Mouse (Mus musculus) heart, embryonic 15.5 days (tissue): Measurements from ENCODE around the gene Trap1a. TPM values are rescaled to one million over a fixed set of nuclear protein-coding genes. Genes with fewer than 3 reads are reported as not detected.
"Not testable (repeated sequence)": the region's sequence is repeated elsewhere in the genome, so short reads cannot be mapped to it uniquely, and the experiment has no call there.

Experiments
- ATAC-seq: fragments of 200-750 bp; cut with Nextera tagmentation; replicated peaks from 2 replicates; pipeline ENCODE4 v1.8.0; 2017; ENCODE audit warnings: low read depth, moderate TSS enrichment; ENCODE audit not compliant: insufficient number of reproducible peaks, insufficient read depth, low FRiP score
- H3K27ac ChIP-seq: fragments of 300-500 bp; sonication (generic); 2 replicates; pipeline ENCODE4 v1.5.1; 2015; ENCODE audit warnings: mild to moderate bottlenecking, inconsistent platforms
- H3K27me3 ChIP-seq: fragments of 300-500 bp; sonication (generic); 2 replicates; pipeline ENCODE4 v1.6.1; 2015; ENCODE audit warnings: inconsistent platforms
- H3K36me3 ChIP-seq: fragments of 300-500 bp; sonication (generic); 2 replicates; pipeline ENCODE4 v1.6.1; 2015; ENCODE audit warnings: mild to moderate bottlenecking, inconsistent platforms
- H3K4me1 ChIP-seq: fragments of 300-500 bp; sonication (generic); replicated peaks from 2 replicates; pipeline ENCODE4 v1.6.1; 2015; ENCODE audit warnings: inconsistent platforms
- H3K4me2 ChIP-seq: fragments of 300-500 bp; sonication (generic); 2 replicates; pipeline ENCODE4 v1.6.1; 2015; ENCODE audit warnings: inconsistent platforms, mild to moderate bottlenecking, moderate library complexity
- H3K4me3 ChIP-seq: fragments of 300-500 bp; sonication (generic); 2 replicates; pipeline ENCODE4 v1.5.1; 2015; ENCODE audit warnings: mild to moderate bottlenecking, inconsistent platforms
- H3K9ac ChIP-seq: fragments of 300-500 bp; sonication (generic); 2 replicates; pipeline ENCODE4 v1.6.1; 2015; ENCODE audit warnings: mild to moderate bottlenecking, inconsistent platforms
- H3K9me3 ChIP-seq: fragments of 300-500 bp; sonication (generic); replicated peaks from 2 replicates; pipeline ENCODE4 v1.6.1; 2016; ENCODE audit warnings: inconsistent platforms
- WGBS: fragments of 180-500 bp; shearing (Covaris S2); methylation state at CpG from one replicate; pipeline ENCODE4 v1.1.7; 2015; ENCODE audit warnings: mixed read lengths; 5-methylcytosine and 5-hydroxymethylcytosine counted together
- polyA plus RNA-seq: library from polyadenylated mRNA; unstranded; fragments of >200 nt; fragmentation: Nextera tagmentation; extraction: Ambion mirVana; gene quantifications from 2 replicates; pipeline ENCODE4 v1.2.1, GENCODE M21; 2015

Trap1a gene
- 0.14 and 0.19 TPM in 2 replicates for polyA plus RNA-seq

GRCm38 (mm10) chrX:139333263-139333994 is at the start of gene Trap1a:
Gene Trap1a (plus strand): TSS chrX:139333683.
- Histone ChIP-seq H3K4me2 (no peak within 1 kb of the TSS), H3K9ac (no peak within 1 kb of the TSS), H3K9me3 (no peaks in the 10 kb centered on the region), H3K4me1 (no peaks in the 10 kb centered on the region), H3K27ac (no peak within 1 kb of the TSS), H3K36me3 (no peaks in the 10 kb centered on the region), H3K4me3 (no peak within 1 kb of the TSS), H3K27me3 (no peaks in the 10 kb centered on the region)
- no peak for ATAC-seq
- WGBS = 89% methylated on average over 24 of the region's 24 CpGs

DNA sequence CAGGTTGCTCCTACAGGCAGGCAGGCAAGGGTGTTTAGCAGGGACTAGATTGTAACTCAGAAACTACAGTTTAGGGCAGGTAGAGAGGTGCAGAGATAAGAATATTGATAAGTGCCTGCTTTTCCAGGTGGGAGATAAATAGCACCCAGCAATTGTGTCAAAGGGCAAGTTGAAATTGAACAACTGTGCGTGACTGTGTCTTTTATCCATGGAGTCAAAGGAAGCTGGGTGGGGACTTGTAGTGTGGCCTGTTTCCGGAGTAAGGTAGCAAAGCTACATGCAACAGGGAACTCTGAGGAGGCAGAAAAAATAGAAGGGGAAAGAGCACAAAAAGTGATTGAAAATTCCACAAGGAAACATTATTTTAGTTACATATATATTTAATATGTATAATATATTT is 40.4 kb upstream of the Trap1a start:
- no peak overlapping the region for H3K4me2 ChIP-seq
- H3K27ac ChIP-seq = no peak overlapping the region
- no peaks in the 10 kb centered on the region for H3K4me1 ChIP-seq
- H3K36me3 ChIP-seq = no peaks in the 10 kb centered on the region
- no peak overlapping the region for H3K9ac ChIP-seq
- no peak overlapping the region for H3K4me3 ChIP-seq
- WGBS = 74% methylated on average over 2 of the region's 2 CpGs
- ATAC-seq = no peak
- H3K27me3 ChIP-seq = no peaks in the 10 kb centered on the region
- no peaks in the 10 kb centered on the region for H3K9me3 ChIP-seq

GRCm38 (mm10) chrX:139295325-139295724 is 38.2 kb upstream of the Trap1a start:
- H3K27ac ChIP-seq = no peak overlapping the region
- H3K9me3 ChIP-seq = no peaks in the 10 kb centered on the region
- ATAC-seq = no peak
- WGBS = 74% methylated on average over 1 of the region's 1 CpGs
- H3K36me3 ChIP-seq = no peaks in the 10 kb centered on the region
- H3K9ac ChIP-seq = no peak overlapping the region
- H3K4me2 ChIP-seq = no peak overlapping the region
- H3K27me3 ChIP-seq = no peaks in the 10 kb centered on the region
- no peak overlapping the region for H3K4me3 ChIP-seq
- H3K4me1 ChIP-seq = no peaks in the 10 kb centered on the region

DNA sequence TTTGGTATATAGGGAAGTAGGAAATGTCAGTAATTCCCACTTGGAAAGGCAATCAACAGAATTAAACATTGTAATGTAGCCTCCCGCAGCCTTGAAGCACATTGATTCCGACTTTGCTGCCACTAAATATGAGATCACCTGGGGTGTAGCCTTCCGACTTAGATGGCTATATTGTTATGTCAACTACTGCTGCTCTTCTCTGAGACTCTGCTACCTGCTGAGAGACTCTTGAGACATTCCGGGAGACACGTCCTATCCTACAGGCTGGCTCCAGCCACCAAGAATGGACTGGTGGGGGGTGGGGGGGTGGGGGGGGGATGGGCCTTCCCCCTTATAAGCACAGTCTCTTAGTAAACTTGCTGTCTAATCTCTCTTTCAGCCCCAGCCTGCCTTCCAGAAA is 16.1 kb upstream of the Trap1a start:
- H3K4me1 ChIP-seq, H3K9me3 ChIP-seq, H3K4me2 ChIP-seq, H3K36me3 ChIP-seq, H3K27ac ChIP-seq, ATAC-seq, H3K27me3 ChIP-seq, H3K9ac ChIP-seq, H3K4me3 ChIP-seq: not testable (repeated sequence)
- WGBS = 73% methylated on average over 5 of the region's 5 CpGs

DNA sequence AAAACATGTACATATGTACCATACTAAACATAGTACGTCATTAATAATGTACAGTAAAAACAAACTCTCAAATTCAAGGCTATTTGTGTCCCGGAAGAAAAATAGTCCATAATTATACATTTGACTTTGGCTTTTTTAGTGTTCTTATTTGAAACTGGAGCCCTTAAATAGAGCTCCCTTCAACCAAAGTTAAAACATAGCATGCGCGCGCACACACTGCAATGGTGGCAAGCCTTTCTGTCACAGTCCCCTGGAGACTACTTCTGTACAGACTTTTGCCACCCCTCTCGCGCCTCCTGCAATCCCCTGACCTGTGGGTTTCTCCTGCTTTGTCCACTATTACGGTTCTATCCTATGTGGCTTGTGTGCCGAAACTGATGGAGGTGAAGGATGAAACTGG is 900 bp upstream of the Trap1a start:
- H3K9me3 ChIP-seq = no peaks in the 10 kb centered on the region
- no peak overlapping the region for H3K27ac ChIP-seq
- no peaks in the 10 kb centered on the region for H3K27me3 ChIP-seq
- no peak overlapping the region for H3K4me2 ChIP-seq
- no peak for ATAC-seq
- WGBS = 90% methylated on average over 9 of the region's 9 CpGs
- no peak overlapping the region for H3K9ac ChIP-seq
- no peak overlapping the region for H3K4me3 ChIP-seq
- H3K36me3 ChIP-seq = no peaks in the 10 kb centered on the region
- H3K4me1 ChIP-seq = no peaks in the 10 kb centered on the region

- WGBS = 76% methylated on average over 13 of the region's 14 CpGs
- ATAC-seq = no peak
- H3K4me2 ChIP-seq = no peak overlapping the region
- no peaks in the 10 kb centered on the region for H3K4me1 ChIP-seq
- no peaks in the 10 kb centered on the region for H3K27me3 ChIP-seq
- H3K36me3 ChIP-seq = no peaks in the 10 kb centered on the region
- H3K9me3 ChIP-seq = no peaks in the 10 kb centered on the region
- no peak overlapping the region for H3K4me3 ChIP-seq
- H3K27ac ChIP-seq = no peak overlapping the region
- no peak overlapping the region for H3K9ac ChIP-seq
These were observed 1.3 kb downstream of the Trap1a start for GRCm38 (mm10) chrX:139334504-139335418.

GRCm38 (mm10) chrX:139335419-139336074 is 2.1 kb downstream of the Trap1a start:
- Histone ChIP-seq H3K36me3 (no peaks in the 10 kb centered on the region), H3K9ac (no peak overlapping the region), H3K4me3 (no peak overlapping the region), H3K27ac (no peak overlapping the region), H3K4me1 (no peaks in the 10 kb centered on the region), H3K9me3 (no peaks in the 10 kb centered on the region), H3K4me2 (no peak overlapping the region), H3K27me3 (no peaks in the 10 kb centered on the region)
- no peak for ATAC-seq
- WGBS = 38% methylated on average over 3 of the region's 3 CpGs

DNA sequence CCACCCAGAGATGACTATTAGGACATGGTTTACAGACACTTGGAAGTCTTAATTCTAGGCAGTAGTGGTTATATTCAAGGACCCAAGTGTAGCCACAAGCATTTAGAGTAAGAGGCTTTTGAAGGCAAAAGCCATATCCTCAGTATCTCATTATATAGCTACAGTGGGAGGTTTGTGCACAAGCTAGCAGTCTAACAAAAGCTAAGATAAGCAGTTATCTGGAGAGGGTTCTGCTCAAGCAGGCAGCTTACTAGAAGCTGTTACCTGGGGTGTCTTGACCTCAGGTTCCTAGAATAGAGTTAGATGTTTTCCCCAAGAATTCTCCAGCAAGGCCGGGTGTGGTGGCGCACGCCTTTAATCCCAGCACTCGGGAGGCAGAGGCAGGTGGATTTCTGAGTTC is 6.1 kb downstream of the Trap1a start:
- 80% methylated on average over 4 of the region's 4 CpGs for WGBS
- no peaks in the 10 kb centered on the region for H3K36me3 ChIP-seq
- no peaks in the 10 kb centered on the region for H3K27me3 ChIP-seq
- no peak for ATAC-seq
- H3K27ac ChIP-seq = no peak overlapping the region
- no peak overlapping the region for H3K4me3 ChIP-seq
- no peak overlapping the region for H3K9ac ChIP-seq
- no peaks in the 10 kb centered on the region for H3K9me3 ChIP-seq
- H3K4me2 ChIP-seq = no peak overlapping the region
- H3K4me1 ChIP-seq = no peaks in the 10 kb centered on the region

DNA sequence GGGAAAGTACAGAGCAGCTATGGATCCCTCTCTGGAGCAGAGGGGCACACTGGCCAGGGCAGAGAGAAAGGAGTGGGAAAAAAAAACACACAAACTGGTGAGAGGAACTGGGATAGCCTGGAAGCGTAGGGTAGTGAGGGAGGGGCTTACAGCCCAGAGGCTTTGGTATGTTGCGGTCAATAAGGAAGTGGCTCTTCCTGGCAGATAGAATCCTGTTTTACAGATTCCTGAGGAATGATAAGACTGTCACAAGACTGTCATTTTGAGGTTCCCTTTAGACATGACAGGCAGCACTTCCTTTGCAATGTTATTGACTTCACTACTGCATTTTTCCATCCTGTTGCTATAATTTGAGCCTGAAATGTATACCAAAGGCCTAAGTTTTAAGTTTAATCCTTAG is 7.7 kb downstream of the Trap1a start:
- no peak overlapping the region for H3K9ac ChIP-seq
- no peak overlapping the region for H3K4me2 ChIP-seq
- H3K27ac ChIP-seq = no peak overlapping the region
- no peaks in the 10 kb centered on the region for H3K27me3 ChIP-seq
- no peaks in the 10 kb centered on the region for H3K4me1 ChIP-seq
- no peak for ATAC-seq
- H3K9me3 ChIP-seq = no peaks in the 10 kb centered on the region
- H3K36me3 ChIP-seq = no peaks in the 10 kb centered on the region
- H3K4me3 ChIP-seq = no peak overlapping the region
- 64% methylated on average over 2 of the region's 2 CpGs for WGBS

- H3K4me2 ChIP-seq = no peak overlapping the region
- no peaks in the 10 kb centered on the region for H3K36me3 ChIP-seq
- WGBS = 62% methylated on average over 5 of the region's 5 CpGs
- no peaks in the 10 kb centered on the region for H3K9me3 ChIP-seq
- H3K27ac ChIP-seq = no peak overlapping the region
- ATAC-seq = no peak
- no peak overlapping the region for H3K9ac ChIP-seq
- no peaks in the 10 kb centered on the region for H3K4me1 ChIP-seq
- no peak overlapping the region for H3K4me3 ChIP-seq
- no peaks in the 10 kb centered on the region for H3K27me3 ChIP-seq
These were observed 18.8 kb downstream of the Trap1a start for GRCm38 (mm10) chrX:139352192-139352772.

DNA sequence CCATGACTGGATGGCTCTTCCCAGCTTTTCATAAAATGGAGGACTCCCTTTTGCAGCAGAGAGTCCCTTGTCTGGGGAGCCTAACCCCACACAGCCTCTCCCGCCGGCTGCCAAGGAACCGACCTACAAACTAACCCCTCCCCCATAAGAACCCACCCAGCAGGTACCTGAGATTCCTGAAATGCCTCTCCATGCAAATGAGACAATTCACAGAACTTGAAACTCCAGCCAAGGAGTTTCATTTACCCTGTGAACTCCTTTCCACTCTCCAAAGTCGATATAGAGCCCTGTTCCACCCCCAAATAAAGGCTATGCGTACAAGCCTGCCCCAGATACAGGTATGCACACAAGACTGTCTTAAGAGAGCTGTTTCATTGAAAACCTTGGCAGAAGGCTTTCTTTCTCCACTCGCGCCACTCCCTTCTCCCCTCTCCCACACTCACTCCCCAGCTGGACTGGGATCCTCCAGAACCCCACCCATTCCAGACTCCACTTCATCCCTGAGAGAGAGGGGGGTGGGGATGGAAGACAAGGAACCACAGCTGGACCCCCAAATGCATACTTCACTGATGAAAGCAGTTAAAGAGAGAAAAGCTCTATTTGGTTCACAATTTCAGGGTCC is 24.3 kb downstream of the Trap1a start:
- Histone ChIP-seq H3K27ac (no peak overlapping the region), H3K27me3 (no peaks in the 10 kb centered on the region), H3K4me3 (no peak overlapping the region), H3K9me3 (no peaks in the 10 kb centered on the region), H3K4me1 (no peaks in the 10 kb centered on the region), H3K36me3 (no peaks in the 10 kb centered on the region), H3K4me2 (no peak overlapping the region), H3K9ac (no peak overlapping the region)
- no peak for ATAC-seq
- 56% methylated on average over 7 of the region's 7 CpGs for WGBS
